Comparison of ENCODE assay signal across 8 mouse cellular contexts in the genomic region with DNA sequence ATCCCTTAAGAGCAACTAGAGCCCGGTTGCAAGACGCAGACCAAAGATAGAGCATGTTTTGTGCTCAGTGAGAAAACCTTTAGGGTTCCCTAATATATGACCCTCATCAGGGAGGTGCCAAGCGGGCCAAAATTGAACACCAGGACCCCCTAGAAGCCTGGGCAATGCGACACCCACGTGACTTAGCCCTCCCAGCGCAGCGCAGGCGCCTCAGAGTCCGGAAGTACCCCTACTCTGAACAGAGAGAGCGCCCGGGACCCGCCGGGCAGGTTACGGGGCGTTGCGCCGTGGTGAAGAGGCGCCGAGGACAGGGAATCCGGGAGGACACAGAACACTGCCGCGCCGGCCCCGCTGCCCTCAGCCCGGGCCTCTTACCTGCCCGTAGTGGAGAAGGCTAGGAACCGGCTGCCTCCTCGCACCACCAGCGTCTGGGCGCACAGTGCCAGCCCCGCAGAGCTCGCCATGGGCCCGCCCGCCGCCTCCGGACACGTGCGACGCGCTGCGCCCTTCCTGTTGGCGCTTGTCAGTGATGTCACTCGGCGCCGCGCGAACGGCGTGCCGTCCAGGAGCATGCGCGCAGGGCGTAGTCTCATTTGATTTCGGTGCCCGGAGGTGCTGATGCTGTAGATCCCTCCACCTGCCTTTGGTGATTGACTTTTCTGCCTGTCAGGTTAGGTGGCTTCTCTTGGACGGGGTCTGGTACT. TPM values are rescaled to one million over a fixed set of nuclear protein-coding genes. Genes with fewer than 3 reads are reported as not detected.
DNase-seq lines count a peak whose midpoint lies in the region; ATAC-seq and TF ChIP-seq lines count a peak whose summit lies in the region.

No protein-coding gene starts in this region.

- peak overlapping the region; percentile 68 for H3K4me2 ChIP-seq in hindbrain, postnatal 0 days (ENCODE audit: low read depth, low read length)

- peak; percentile 96 for ATAC-seq in hindbrain, postnatal 0 days
- peak; percentile 99 for ATAC-seq in megakaryocyte, adult 5-6 weeks (ENCODE audit: poor library complexity, severe bottlenecking)

- peaks cover 3% of the 10 kb centered on the region; the same call in 1 of the 2 replicates for H3K4me1 ChIP-seq in hindbrain, postnatal 0 days (ENCODE audit: insufficient read depth, low read length)

- DNase-seq in T-cell, adult 2 months (ENCODE audit: low spot score) = peak; percentile 89
- DNase-seq in cerebellum, postnatal 36 days = peak; percentile 86 to 90
- DNase-seq in gastrocnemius, adult 18-20 months (ENCODE audit: low spot score) = peak; percentile 82
- peak; percentile 97 for DNase-seq in hindbrain, postnatal 0 days (ENCODE audit: low spot score)
- peak; percentile 89 to 91 for DNase-seq in left cerebral cortex, adult 2 months (ENCODE audit: extremely low spot score in 1 of 2, low spot score in 2 of 2)
- DNase-seq in right cerebral cortex, adult 2 months (ENCODE audit: low spot score in 2 of 2) = peak; percentile 88
- DNase-seq in urinary bladder, postnatal 14 days (ENCODE audit: low spot score) = peak; percentile 85

- peak overlapping the region; percentile 86 for H3K4me3 ChIP-seq in hindbrain, postnatal 0 days (ENCODE audit: low read length)
- H3K4me3 ChIP-seq in left cerebral cortex, adult 2 months = peak overlapping the region; percentile 70

- no peak for TF ChIP-seq CTCF in hindbrain, postnatal 0 days (IDR thresholded peaks at IDR 0.05; ENCODE audit: low read depth)
- TF ChIP-seq CTCF in left cerebral cortex, adult 2 months (IDR thresholded peaks at IDR 0.05) = no peak

- H3K36me3 ChIP-seq in hindbrain, postnatal 0 days (ENCODE audit: insufficient read depth, low read length) = peaks cover 32% of the 10 kb centered on the region

- H3K27me3 ChIP-seq in hindbrain, postnatal 0 days (ENCODE audit: insufficient read depth, low read length) = no peaks in the 10 kb centered on the region

- H3K27ac ChIP-seq in hindbrain, postnatal 0 days = peak overlapping the region; percentile 85
- peak overlapping the region; percentile 78 for H3K27ac ChIP-seq in left cerebral cortex, adult 2 months

- intact Hi-C loops in left cerebral cortex, adult 2 months (cut with DNase I) = loop anchor here (2.0 to 5.0 kb wide), 2 partner anchors 53 to 150 kb away; a partner anchor contains a TSS

- peak overlapping the region; percentile 77 for H3K9ac ChIP-seq in hindbrain, postnatal 0 days (replicated peaks; ENCODE audit: low read length)

- no peaks in the 10 kb centered on the region for H3K9me3 ChIP-seq in hindbrain, postnatal 0 days (ENCODE audit: low read length)

- 1% methylated on average over 48 of the region's 56 CpGs for WGBS in hindbrain, postnatal 0 days

RNA-seq across cellular contexts. Expression of a gene that starts 7.8 kb away (rescaled TPM):
- total RNA-seq in gastrocnemius, adult 18-20 months (2021) = 1 to 10 TPM; 4.6 to 7.5 TPM
- 50.9 and 56.5 TPM in 2 replicates for total RNA-seq in hindbrain, postnatal 0 days (2014; rRNA removed)
- polyA plus RNA-seq in hindbrain, postnatal 0 days (2015; fragmentation: Nextera tagmentation; extraction: Ambion mirVana) = 26.3 and 26.8 TPM in 2 replicates
- 10 to 100 TPM; 26.4 to 27.7 TPM for total RNA-seq in left cerebral cortex, adult 2 months (2021)
- 2.8 and 3.4 TPM in 2 replicates for total RNA-seq in megakaryocyte, adult 5-6 weeks (2015)
- total RNA-seq in megakaryocyte, adult 5-6 weeks (2017) = 3.7 and 7.3 TPM in 2 replicates

RNA-seq across cellular contexts. Expression of a gene that starts 8.0 kb away (rescaled TPM):
- total RNA-seq in gastrocnemius, adult 18-20 months (2021) = 100 to 1,000 TPM; 469 to 480 TPM
- total RNA-seq in hindbrain, postnatal 0 days (2014; rRNA removed) = 226 and 267 TPM in 2 replicates
- 562 and 575 TPM in 2 replicates for polyA plus RNA-seq in hindbrain, postnatal 0 days (2015; fragmentation: Nextera tagmentation; extraction: Ambion mirVana)
- total RNA-seq in left cerebral cortex, adult 2 months (2021) = 100 to 1,000 TPM; 222 to 229 TPM
- 92.8 and 95.7 TPM in 2 replicates for total RNA-seq in megakaryocyte, adult 5-6 weeks (2015)
- total RNA-seq in megakaryocyte, adult 5-6 weeks (2017) = 215 and 217 TPM in 2 replicates

RNA-seq across cellular contexts. Expression of a gene that starts 52.6 kb away (rescaled TPM):
- 10 to 100 TPM in 1 of 2 experiments, 1 to 10 TPM in 1; 5.8 to 11.4 TPM for total RNA-seq in gastrocnemius, adult 18-20 months (2021)
- total RNA-seq in hindbrain, postnatal 0 days (2014; rRNA removed) = 31.2 and 36.7 TPM in 2 replicates
- 25.0 and 25.1 TPM in 2 replicates for polyA plus RNA-seq in hindbrain, postnatal 0 days (2015; fragmentation: Nextera tagmentation; extraction: Ambion mirVana)
- total RNA-seq in left cerebral cortex, adult 2 months (2021) = 10 to 100 TPM; 14.3 to 16.2 TPM
- 19.5 and 20.8 TPM in 2 replicates for total RNA-seq in megakaryocyte, adult 5-6 weeks (2015)
- total RNA-seq in megakaryocyte, adult 5-6 weeks (2017) = 24.7 and 33.1 TPM in 2 replicates

Comparison
In these comparisons a context has a peak if more than half of its experiments do, and no peak if none do; other contexts are left out.
1. Peak in every context shown above with its lines: DNase-seq, ATAC-seq, H3K4me3 ChIP-seq and H3K27ac ChIP-seq.